Mouse (Mus musculus) left cerebral cortex, adult 18-20 months (tissue): ENCODE measurements at regions not wholly inside any gene's neighbourhood (a gene's known extent, or its start where the extent isn't known, plus 50 kb on each side); places are given as distances from the start of the nearest gene placed in this dataset.

Source experiments
- DNase-seq, 2 experiments: peaks; one replicate each; pipeline ENCODE4 v3.0.0; 2021 to 2022; ENCODE audit warnings: low spot score in 2 of 2, mixed read lengths in 1 of 2

DNA sequence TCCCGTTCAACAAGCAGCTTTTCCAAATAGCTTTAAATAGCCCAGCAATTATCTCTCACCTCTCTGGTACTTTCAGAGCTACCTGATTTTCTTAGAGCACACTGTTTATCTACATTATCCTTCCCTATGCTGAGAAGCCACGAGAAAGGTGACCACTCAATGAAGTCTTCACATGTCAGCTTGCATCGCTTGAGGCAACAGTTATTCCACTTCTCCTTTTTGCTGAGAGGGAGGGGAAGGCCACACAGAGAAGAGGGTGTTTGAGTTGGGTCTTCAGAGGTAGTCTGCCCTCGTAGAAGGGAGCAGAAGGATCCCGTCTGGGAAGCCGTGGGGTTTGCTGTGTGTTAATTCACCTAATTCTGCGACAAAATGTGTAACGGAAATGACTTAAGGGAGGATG, 106.3 kb upstream of the Arid2 start:
- DNase-seq = no peak

GRCm38 (mm10) chr15:96182313-96182712, 105.0 kb upstream of the Arid2 start:
- no peak for DNase-seq

DNA sequence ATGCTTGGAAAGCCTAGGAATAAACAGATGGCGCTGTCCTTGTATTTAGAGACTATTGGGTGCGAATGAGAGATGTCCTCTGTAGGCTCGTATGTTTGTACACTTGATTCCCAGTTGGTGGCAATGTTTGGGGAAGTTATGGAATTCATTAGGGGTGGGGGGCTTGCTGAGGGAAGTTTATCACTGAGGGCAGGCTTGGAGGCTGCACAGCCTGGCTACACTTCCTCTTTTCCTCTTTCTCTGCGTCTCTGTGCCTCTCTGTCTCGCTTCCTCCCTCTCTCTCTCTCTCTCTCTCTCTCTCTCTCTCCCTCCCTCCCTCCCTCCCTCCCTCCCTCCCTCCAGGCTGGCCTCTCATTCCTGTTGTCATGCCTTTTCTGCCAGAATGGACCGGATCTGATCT, 104.2 kb upstream of the Arid2 start:
- DNase-seq = no peak

GRCm38 (mm10) chr15:96184666-96185065, 102.7 kb upstream of the Arid2 start:
- no peak for DNase-seq

DNA sequence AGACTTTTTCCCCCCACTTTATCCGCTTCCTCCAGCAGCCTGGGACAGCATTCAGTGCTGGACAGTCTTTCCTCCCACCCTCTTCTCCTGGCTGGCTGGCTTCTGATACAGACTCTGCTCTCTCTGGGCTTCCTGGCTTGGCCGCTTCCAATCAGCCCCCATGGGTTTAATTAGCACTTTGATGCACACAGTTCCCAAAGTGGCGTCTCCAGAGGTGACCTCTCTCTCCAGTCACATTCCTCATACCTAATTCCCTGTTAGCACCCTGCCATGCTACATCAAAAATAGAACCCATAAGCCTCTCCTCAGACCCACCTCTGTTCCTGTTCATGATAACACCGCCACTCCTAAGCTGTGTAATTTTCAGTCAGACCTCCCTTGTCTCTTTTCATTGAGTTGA, 101.9 kb upstream of the Arid2 start:
- DNase-seq = no peak

DNA sequence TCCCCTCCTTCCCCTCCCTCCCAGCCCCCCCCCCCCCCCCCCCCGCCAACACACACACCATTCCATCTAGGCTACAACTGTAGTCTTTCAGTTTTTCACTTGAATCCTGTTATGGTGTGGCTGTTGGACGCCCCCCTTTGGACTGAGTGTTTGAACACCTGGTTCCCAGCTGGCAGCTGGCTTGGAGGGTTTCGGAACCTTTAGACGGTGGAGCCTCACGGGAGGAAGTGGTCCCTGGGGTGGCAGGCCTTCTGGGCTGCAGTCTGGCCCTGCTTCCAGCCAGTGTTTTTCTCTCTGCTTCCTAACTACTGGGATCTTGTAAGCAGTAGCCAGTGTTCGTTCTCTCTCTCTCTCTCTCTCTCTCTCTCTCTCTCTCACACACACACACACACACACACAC, 101.4 kb upstream of the Arid2 start:
- DNase-seq = no peak

DNA sequence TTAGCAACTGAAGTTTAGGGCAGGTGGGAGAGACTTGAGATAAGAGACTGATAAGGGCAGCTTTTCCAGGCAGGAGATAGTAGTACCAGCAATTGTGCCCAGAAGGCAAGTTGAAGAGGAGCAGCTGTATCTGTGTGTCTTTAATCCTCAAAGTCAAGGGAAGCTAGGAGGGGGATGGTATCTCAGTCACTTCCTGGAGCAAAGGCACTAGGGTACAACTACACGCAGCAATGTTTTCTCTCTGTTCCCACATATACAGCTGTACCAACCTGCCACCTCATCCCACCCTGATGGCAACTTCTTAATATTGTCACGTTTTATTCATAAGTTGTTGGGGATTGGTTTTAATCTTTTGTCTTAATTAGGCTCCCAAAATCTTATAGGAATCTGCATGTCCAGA, 97.8 kb upstream of the Arid2 start:
- DNase-seq = no peak

DNA sequence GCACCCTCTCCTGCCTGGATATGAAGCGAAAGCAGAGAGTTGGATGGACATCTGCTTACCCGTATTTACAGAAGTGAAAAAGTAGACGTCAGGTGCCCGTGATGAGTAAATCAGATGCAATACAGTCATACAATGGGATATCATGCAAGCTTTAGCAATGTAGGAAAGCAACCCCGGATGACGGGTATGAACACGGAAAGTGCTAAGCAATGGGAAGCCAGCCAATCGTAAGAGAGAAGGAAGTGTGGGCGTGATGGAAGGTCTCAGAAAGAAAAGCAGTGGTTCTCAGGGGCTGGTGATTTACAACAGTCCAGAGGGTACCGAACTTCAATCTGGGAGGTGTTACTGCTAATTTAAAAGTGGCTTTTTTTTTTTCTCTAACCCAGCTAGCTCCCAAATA, 89.9 kb upstream of the Arid2 start:
- no peak for DNase-seq

GRCm38 (mm10) chr15:96197932-96198331, 89.4 kb upstream of the Arid2 start:
- no peak for DNase-seq

DNA sequence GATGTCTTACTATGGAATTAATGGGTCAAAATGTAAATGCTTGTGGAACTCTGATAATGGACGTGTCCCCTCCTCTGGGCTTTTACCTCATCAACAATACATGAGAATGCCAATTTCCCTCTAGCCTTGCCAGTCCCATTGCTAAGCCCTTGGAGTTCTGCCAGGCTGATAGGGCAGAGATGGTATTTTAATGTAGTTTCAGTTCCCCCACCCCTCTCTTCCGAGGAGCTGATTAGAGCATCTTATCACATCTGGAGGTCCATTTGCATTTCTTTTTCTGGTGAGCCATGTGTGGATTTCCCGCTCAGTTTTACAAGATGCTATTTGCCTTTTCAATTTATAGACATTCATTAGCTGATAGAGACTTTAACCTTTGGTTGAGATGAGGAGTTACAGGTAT, 86.0 kb upstream of the Arid2 start:
- no peak for DNase-seq

DNA sequence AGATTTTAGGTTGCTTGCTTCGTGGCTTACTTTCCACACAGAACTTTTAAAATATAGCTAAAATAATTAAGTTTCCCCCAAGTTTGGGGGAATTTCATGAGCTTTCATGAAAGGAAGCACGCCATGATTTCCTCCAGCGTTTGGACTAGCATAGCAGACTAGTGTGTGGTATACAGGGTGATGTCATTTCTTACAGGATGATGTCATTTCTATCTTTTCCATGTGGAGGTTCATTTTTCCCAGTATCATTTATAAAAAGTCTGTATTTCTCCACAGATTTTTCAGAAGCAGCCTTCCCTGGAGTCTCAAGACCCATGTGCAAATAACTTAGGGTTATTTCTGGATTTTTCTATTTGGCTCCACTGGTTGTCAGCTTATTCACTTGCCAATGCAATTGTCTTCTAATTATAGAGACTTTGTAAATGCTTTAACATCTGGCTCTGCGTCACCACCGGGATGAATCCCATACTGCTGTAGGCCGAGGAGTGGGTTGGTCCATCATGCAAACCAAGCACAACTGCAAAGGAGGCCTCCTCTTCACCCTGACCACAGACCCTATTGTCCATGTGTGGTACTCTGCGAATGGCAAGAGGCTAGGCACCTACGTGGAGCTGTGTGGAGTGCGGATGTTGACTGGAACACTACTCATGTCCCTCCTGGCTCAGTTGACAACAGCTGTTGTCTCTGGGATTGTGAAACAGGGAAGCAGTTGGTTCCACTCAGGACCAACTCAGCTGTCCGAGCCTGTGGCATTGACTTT, 85.4 kb upstream of the Arid2 start:
- no peak for DNase-seq

DNA sequence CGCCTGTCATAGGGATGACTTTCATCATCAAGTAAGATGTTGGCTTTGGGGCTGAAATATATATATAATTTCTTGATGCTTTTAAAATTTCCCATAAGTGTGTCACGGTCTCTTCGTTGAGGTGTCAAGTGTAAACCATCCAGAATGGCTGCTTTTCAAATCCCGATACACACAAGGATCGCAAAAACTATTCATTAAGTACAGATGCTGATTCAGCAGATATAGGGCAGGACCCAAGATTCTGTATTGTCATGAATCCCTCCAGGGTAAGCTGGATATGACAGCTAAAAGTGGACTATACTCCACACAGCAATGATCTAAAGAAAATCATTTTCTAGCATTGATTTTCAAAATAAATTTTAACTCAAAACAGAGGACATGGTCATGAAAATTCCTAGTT, 83.1 kb upstream of the Arid2 start:
- no peak for DNase-seq

DNA sequence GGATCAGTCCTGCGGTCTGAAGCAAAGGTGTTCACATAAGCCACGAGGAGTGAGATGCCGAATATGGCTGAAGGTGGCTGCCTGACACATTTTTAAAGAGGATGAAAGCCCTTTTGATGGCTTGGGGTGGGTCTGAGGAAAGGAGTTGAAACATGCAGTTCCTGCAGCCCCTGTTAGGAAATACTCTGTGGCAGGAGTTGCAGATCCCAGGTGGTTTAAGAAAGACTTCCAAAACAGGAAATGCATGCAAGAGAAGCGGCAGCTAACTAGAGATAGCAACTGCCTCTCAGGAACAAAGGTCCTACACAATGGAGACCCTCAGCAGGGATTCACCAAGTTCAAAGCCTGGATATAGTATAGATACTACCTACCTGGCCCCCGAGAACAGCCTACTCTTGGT, 82.7 kb upstream of the Arid2 start:
- no peak for DNase-seq

DNA sequence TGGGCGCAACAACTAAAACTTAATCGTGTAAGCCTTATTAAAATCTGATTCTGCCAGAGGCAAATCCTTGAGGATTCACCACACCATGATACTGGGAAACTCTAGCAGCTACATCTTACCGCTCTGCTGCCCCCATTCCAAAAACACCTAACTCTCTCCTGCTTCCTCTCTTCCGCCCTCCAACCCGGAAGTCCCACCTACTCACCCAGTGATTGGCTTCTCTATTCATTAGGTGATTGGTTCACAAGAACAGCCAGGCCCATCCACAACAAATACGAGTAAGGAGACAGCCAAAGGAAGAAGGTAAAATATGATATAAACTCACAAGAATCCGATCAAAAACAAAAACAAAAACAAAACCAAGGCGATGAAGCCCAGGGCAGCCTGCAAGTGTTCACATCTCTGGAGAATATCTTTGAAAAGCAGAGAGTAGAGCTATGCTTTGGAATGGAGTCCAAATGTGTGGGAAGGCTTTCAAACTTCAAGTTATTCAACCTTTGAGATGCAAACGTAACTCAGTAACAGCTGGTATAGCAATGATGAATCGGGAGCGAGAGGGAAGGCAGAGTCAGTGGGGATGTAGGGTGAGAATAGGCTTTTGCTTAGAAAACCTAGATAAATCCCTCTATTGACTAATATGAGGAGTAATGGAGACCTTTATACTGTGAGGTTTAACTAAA, 76.5 kb upstream of the Arid2 start:
- no peak for DNase-seq

DNA sequence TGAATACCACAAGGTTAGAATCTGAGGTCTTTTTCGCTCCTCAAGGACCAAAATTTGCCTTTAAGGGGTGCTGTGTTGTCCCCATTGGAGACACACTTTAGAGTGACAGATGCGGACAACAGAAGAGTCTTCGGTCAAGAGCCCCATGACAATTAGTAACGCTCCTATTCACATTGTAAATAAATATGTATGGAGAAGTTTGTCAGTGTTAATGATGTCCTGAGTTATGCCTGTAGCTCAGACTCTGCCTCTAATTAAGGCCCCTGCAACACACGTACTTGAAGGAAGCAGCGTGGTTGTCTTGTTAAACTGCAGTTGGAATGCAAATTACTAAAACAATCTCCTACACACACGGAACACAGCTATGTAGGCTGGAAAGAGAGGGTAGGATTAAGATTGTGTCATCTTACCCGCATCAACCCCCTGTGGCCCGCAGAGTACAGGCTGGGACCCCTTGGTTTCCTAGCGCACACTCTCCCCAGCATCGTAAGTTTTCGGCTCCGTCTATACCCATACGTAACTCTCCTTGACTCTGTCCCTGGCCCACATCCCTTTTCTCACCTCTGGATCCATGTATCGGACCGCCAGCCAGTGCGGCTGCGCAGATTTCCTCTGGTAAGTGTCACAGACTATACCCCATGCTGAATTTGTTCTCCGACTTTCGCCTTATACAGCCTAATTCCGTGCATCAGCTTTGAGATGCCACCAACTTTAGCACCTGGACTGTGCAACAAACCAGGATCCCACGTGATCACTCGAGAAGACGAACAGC, 73.6 kb upstream of the Arid2 start:
- DNase-seq = no peak

DNA sequence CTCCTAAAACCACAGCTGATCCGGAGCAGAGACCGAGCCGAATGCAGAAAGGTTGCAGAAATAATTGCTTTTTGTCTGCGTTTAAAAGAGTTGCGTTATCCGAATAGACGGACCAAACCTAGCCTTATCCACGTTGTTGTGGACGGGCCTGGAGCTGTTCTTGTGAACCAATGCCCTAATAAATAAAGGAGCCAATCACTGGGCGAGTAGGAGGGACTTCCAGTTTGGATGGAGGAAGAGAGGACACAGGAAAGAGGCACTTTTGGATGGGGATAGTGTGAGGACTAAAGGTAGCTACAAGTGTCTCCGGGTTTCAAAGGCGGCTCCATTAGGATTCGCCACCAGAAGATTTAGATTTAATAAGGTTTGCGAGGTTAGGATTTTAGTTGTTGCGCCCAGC, 69.4 kb upstream of the Arid2 start:
- no peak for DNase-seq

- no peak for DNase-seq
Measured at GRCm38 (mm10) chr15:96219746-96220145, 67.6 kb upstream of the Arid2 start.

- no peak for DNase-seq
Measured at GRCm38 (mm10) chr15:96231969-96232368, 55.3 kb upstream of the Arid2 start.

- no peak for DNase-seq
Measured at GRCm38 (mm10) chr15:96233113-96233512, 54.2 kb upstream of the Arid2 start.

GRCm38 (mm10) chr15:96234783-96235182, 52.5 kb upstream of the Arid2 start:
- DNase-seq = no peak
